Mouse (Mus musculus) spleen, adult 2 months (tissue): Measurements from ENCODE around the gene Prdm1.

Experiments used
- CTCF ChIP-seq: fragments of 200-500 bp; IDR thresholded peaks from 2 replicates; pipeline ENCODE4 v1.5.1; 2011; ENCODE audit warnings: mild to moderate bottlenecking, inconsistent platforms; ENCODE audit not compliant: insufficient read depth, insufficient read length, insufficient replicate concordance; ENCODE audit errors: extremely low read depth
- POLR2A ChIP-seq: fragments of 200-500 bp; IDR thresholded peaks from 2 replicates; pipeline ENCODE4 v1.6.1; 2011; ENCODE audit warnings: low read depth, low read length, inconsistent platforms

- TF ChIP-seq POLR2A (no peak), CTCF (no peak)
These were observed 84.6 kb downstream of the Prdm1 start for GRCm38 (mm10) chr10:44443696-44444095.
